Mouse (Mus musculus) lung, embryonic 14.5 days (tissue): ENCODE data around the gene Rgma. TPM values are rescaled to one million over a fixed set of nuclear protein-coding genes. Genes with fewer than 3 reads are reported as not detected.
A peak's percentile ranks its signal among the peaks of the same experiment; 100 is the strongest.

Source experiments
- ATAC-seq: fragments of 200-750 bp; cut with Nextera tagmentation; 2 replicates; pipeline ENCODE4 v1.8.0; 2017; ENCODE audit warnings: mild to moderate bottlenecking, moderate TSS enrichment, moderate library complexity; ENCODE audit not compliant: insufficient read depth
- DNase-seq: peaks from one replicate; pipeline ENCODE4 v3.0.0-alpha.2; 2015
- H3K27ac ChIP-seq: fragments of 300-500 bp; sonication (generic); 2 replicates; pipeline ENCODE4 v1.5.1; 2014; ENCODE audit warnings: low read depth, mild to moderate bottlenecking, moderate library complexity
- H3K27me3 ChIP-seq: fragments of 300-500 bp; sonication (generic); 2 replicates; pipeline ENCODE4 v1.6.1; 2014; ENCODE audit warnings: low read length, control low read depth; ENCODE audit not compliant: insufficient read depth
- H3K36me3 ChIP-seq: fragments of 300-500 bp; sonication (generic); 2 replicates; pipeline ENCODE4 v1.6.1; 2014; ENCODE audit warnings: control low read depth; ENCODE audit not compliant: insufficient read depth
- H3K4me1 ChIP-seq: fragments of 300-500 bp; sonication (generic); 2 replicates; pipeline ENCODE4 v1.6.1; 2014; ENCODE audit warnings: antibody characterized with exemption, control low read depth; ENCODE audit not compliant: insufficient read depth
- H3K4me2 ChIP-seq: fragments of 300-500 bp; sonication (generic); 2 replicates; pipeline ENCODE4 v1.6.1; 2014; ENCODE audit warnings: mild to moderate bottlenecking
- H3K4me3 ChIP-seq: fragments of 300-500 bp; sonication (generic); 2 replicates; pipeline ENCODE4 v1.5.1; 2014; ENCODE audit warnings: low read depth, low read length
- H3K9ac ChIP-seq: fragments of 300-500 bp; sonication (generic); 2 replicates; pipeline ENCODE4 v1.6.1; 2014
- H3K9me3 ChIP-seq: fragments of 300-500 bp; sonication (generic); 2 replicates; pipeline ENCODE4 v1.6.1; 2016; ENCODE audit warnings: low read depth, low read length, control low read depth
- CTCF ChIP-seq: IDR thresholded peaks from 2 replicates; pipeline ENCODE4 v1.5.1; 2016; ENCODE audit warnings: antibody characterized with exemption, low read depth
- WGBS: fragments of 180-500 bp; shearing (Covaris S2); extraction: QIAGEN DNeasy Blood & Tissue Kit; methylation state at CpG from one replicate; pipeline ENCODE4 v1.1.7; 2014; 5-methylcytosine and 5-hydroxymethylcytosine counted together
- polyA plus RNA-seq: library from polyadenylated mRNA; unstranded; fragments of >200 nt; fragmentation: Nextera tagmentation; extraction: Ambion mirVana; gene quantifications from 2 replicates; pipeline ENCODE4 v1.2.1, GENCODE M21; 2014

Rgma gene
- polyA plus RNA-seq, 1 experiment from 2014 or later, result 22.8 TPM

GRCm38 (mm10) chr7:73369992-73370391 is 5.3 kb upstream of the Rgma start:
- 61% methylated on average over 4 of the region's 4 CpGs for WGBS
- H3K27me3 ChIP-seq, result peaks cover 17% of the 10 kb centered on the region; the same call in 1 of the 2 replicates
- DNase-seq (no peak), ATAC-seq (no peak)
- H3K27ac ChIP-seq, result no peak overlapping the region
- no peaks in the 10 kb centered on the region for H3K36me3 ChIP-seq
- no peaks in the 10 kb centered on the region for H3K9me3 ChIP-seq
- H3K4me3 ChIP-seq, result no peak overlapping the region
- no peak overlapping the region for H3K9ac ChIP-seq
- no peak for TF ChIP-seq CTCF
- no peak overlapping the region for H3K4me2 ChIP-seq
- peaks cover 7% of the 10 kb centered on the region; the same call in 1 of the 2 replicates for H3K4me1 ChIP-seq

- H3K4me2 ChIP-seq, result peak overlapping the region; percentile 55
- H3K36me3 ChIP-seq, result no peaks in the 10 kb centered on the region
- TF ChIP-seq CTCF, result no peak
- no peak overlapping the region for H3K9ac ChIP-seq
- H3K4me3 ChIP-seq, result 0 out of 2 replicates have a peak overlapping the region, but pooled peaks have one; percentile 15
- no peak overlapping the region for H3K27ac ChIP-seq
- no peak for DNase-seq
- H3K4me1 ChIP-seq, result peaks cover 7% of the 10 kb centered on the region; the same call in 1 of the 2 replicates
- no peak for ATAC-seq
- WGBS, result 55% methylated on average over 10 of the region's 10 CpGs
- H3K9me3 ChIP-seq, result no peaks in the 10 kb centered on the region
- H3K27me3 ChIP-seq, result peaks cover 17% of the 10 kb centered on the region; the same call in 1 of the 2 replicates
These were observed 3.6 kb upstream of the Rgma start for GRCm38 (mm10) chr7:73371587-73372321.

- Histone ChIP-seq H3K4me3 (peak overlapping the region; percentile 15), H3K9me3 (no peaks in the 10 kb centered on the region), H3K36me3 (no peaks in the 10 kb centered on the region), H3K4me2 (peak overlapping the region; percentile 55), H3K27ac (no peak overlapping the region), H3K4me1 (peaks cover 10% of the 10 kb centered on the region), H3K9ac (no peak overlapping the region), H3K27me3 (peaks cover 17% of the 10 kb centered on the region; the same call in 1 of the 2 replicates)
- 3% methylated on average over 29 of the region's 29 CpGs for WGBS
- ATAC-seq, result no peak
- TF ChIP-seq CTCF, result peak; percentile 29; the same call in 1 of the 2 replicates
- peak; percentile 70 for DNase-seq
These were observed 2.8 kb upstream of the Rgma start for GRCm38 (mm10) chr7:73372352-73372970.

- Histone ChIP-seq H3K9me3 (no peaks in the 10 kb centered on the region), H3K4me3 (peak overlapping the region; percentile 70), H3K4me1 (peaks cover 10% of the 10 kb centered on the region), H3K9ac (no peak overlapping the region), H3K4me2 (peak overlapping the region; percentile 99), H3K27me3 (peaks cover 17% of the 10 kb centered on the region; the same call in 1 of the 2 replicates), H3K27ac (no peak overlapping the region), H3K36me3 (no peaks in the 10 kb centered on the region)
- under 1% methylated on average over 14 of the region's 14 CpGs for WGBS
- DNase-seq, result peak; percentile 53
- TF ChIP-seq CTCF, result no peak
- peak; percentile 44; the same call in 1 of the 2 replicates for ATAC-seq
These were observed 582 bp upstream of the Rgma start for GRCm38 (mm10) chr7:73374727-73375126.

- H3K4me2 ChIP-seq, result peak overlapping the region; percentile 99
- peak overlapping the region; percentile 57 for H3K9ac ChIP-seq
- DNase-seq (peak; percentile 96), ATAC-seq (peak; percentile 37; the same call in 1 of the 2 replicates)
- peaks cover 10% of the 10 kb centered on the region for H3K4me1 ChIP-seq
- H3K27me3 ChIP-seq, result peaks cover 17% of the 10 kb centered on the region; the same call in 1 of the 2 replicates
- WGBS, result under 1% methylated on average over 39 of the region's 39 CpGs
- no peaks in the 10 kb centered on the region for H3K9me3 ChIP-seq
- H3K27ac ChIP-seq, result 0 out of 2 replicates have a peak overlapping the region, but pooled peaks have one; percentile 27
- peak overlapping the region; percentile 70 for H3K4me3 ChIP-seq
- TF ChIP-seq CTCF, result peak; percentile 83
- no peaks in the 10 kb centered on the region for H3K36me3 ChIP-seq
These were observed 1.0 kb downstream of the Rgma start for GRCm38 (mm10) chr7:73376101-73377001.

GRCm38 (mm10) chr7:73377307-73377706 is 2.0 kb downstream of the Rgma start:
- peak overlapping the region; percentile 99 for H3K4me2 ChIP-seq
- no peak for ATAC-seq

More at GRCm38 (mm10) chr7:73377307-73377706, 2.0 kb downstream of the Rgma start:
- Histone ChIP-seq H3K4me1 (peaks cover 7% of the 10 kb centered on the region), H3K27me3 (peaks cover 17% of the 10 kb centered on the region; the same call in 1 of the 2 replicates), H3K4me3 (peak overlapping the region; percentile 70; the same call in 1 of the 2 replicates), H3K9me3 (no peaks in the 10 kb centered on the region), H3K9ac (no peak overlapping the region), H3K36me3 (no peaks in the 10 kb centered on the region), H3K27ac (no peak overlapping the region)
- no peak for DNase-seq
- WGBS, result 47% methylated on average over 12 of the region's 12 CpGs
- TF ChIP-seq CTCF, result no peak
